Mouse (Mus musculus): ENCODE results near the gene Tmem236. TPM values are rescaled to one million over a fixed set of nuclear protein-coding genes. Genes with fewer than 3 reads are reported as not detected.
A peak's percentile ranks its signal among the peaks of the same experiment; 100 is the strongest.

Tmem236 gene
- total RNA-seq (2021), result under 1 TPM; 0.07 to 0.13 TPM
- long read RNA-seq, experiment 1, result 0 reads
- long read RNA-seq, experiment 2, result 0 reads

- DNase-seq, result no peak
Observed at GRCm38 (mm10) chr2:14174334-14174733, at the start of gene Tmem236. Gene Tmem236 (plus strand): TSS chr2:14174523.

- DNase-seq, result no peak
Observed at GRCm38 (mm10) chr2:14126387-14126786, 47.9 kb upstream of the Tmem236 start.

- DNase-seq, result no peak
Observed at GRCm38 (mm10) chr2:14127629-14128028, 46.7 kb upstream of the Tmem236 start.

- no peak for DNase-seq
Observed at GRCm38 (mm10) chr2:14130641-14131339, 43.5 kb upstream of the Tmem236 start.

GRCm38 (mm10) chr2:14132468-14133326 lies 41.6 kb upstream of the Tmem236 start:
- no peak for DNase-seq

- DNase-seq, result no peak
Observed at GRCm38 (mm10) chr2:14136906-14137305, 37.4 kb upstream of the Tmem236 start.

- no peak for DNase-seq
Observed at GRCm38 (mm10) chr2:14139590-14139989, 34.7 kb upstream of the Tmem236 start.

GRCm38 (mm10) chr2:14140044-14140443 lies 34.3 kb upstream of the Tmem236 start:
- no peak for DNase-seq

- DNase-seq, result no peak
Observed at GRCm38 (mm10) chr2:14145311-14145710, 29.0 kb upstream of the Tmem236 start.

- no peak for DNase-seq
Observed at GRCm38 (mm10) chr2:14146913-14147312, 27.4 kb upstream of the Tmem236 start.

GRCm38 (mm10) chr2:14150829-14151228 lies 23.5 kb upstream of the Tmem236 start:
- no peak for DNase-seq

GRCm38 (mm10) chr2:14151854-14152253 lies 22.5 kb upstream of the Tmem236 start:
- no peak for DNase-seq

- DNase-seq, result no peak
Observed at GRCm38 (mm10) chr2:14159047-14159446, 15.3 kb upstream of the Tmem236 start.

GRCm38 (mm10) chr2:14159756-14160155 lies 14.6 kb upstream of the Tmem236 start:
- DNase-seq, result no peak

- no peak for DNase-seq
Observed at GRCm38 (mm10) chr2:14164459-14165030, 9.8 kb upstream of the Tmem236 start.

GRCm38 (mm10) chr2:14165066-14165465 lies 9.3 kb upstream of the Tmem236 start:
- no peak for DNase-seq

- peak in 1 of 2 experiments; percentile 20 for DNase-seq
Observed at GRCm38 (mm10) chr2:14165618-14166344, 8.5 kb upstream of the Tmem236 start.

GRCm38 (mm10) chr2:14167721-14168120 lies 6.6 kb upstream of the Tmem236 start:
- no peak for DNase-seq

- no peak for DNase-seq
Observed at GRCm38 (mm10) chr2:14176460-14177193, 2.3 kb downstream of the Tmem236 start.

GRCm38 (mm10) chr2:14184375-14184774 lies 10.1 kb downstream of the Tmem236 start:
- DNase-seq, result no peak

- no peak for DNase-seq
Observed at GRCm38 (mm10) chr2:14190684-14191083, 16.4 kb downstream of the Tmem236 start.

All from adrenal gland, postnatal 36 days (tissue).